Mouse (Mus musculus) layer of hippocampus, adult 2 months (tissue): Measurements from ENCODE around the gene Slc22a8. TPM values are rescaled to one million over a fixed set of nuclear protein-coding genes. Genes with fewer than 3 reads are reported as not detected.
A peak's percentile ranks its signal among the peaks of the same experiment; 100 is the strongest.

Experiments
- DNase-seq, 2 experiments: peaks; one replicate each; pipeline ENCODE4 v3.0.0; 2022; ENCODE audit warnings: low spot score in 2 of 2
- H3K27ac ChIP-seq: fragments of 200-600 bp; 2 replicates; pipeline ENCODE4 v1.8.1; 2022
- H3K4me3 ChIP-seq: fragments of 200-600 bp; 2 replicates; pipeline ENCODE4 v1.8.1; 2022; ENCODE audit warnings: mild to moderate bottlenecking
- CTCF ChIP-seq: fragments of 200-600 bp; conservative IDR thresholded peaks from 2 replicates; pipeline ENCODE4 v1.8.1; 2022; ENCODE audit warnings: antibody characterized with exemption, mild to moderate bottlenecking, moderate library complexity
- total RNA-seq, 2 experiments: library from RNA; stranded (reverse); gene quantifications; 2 replicates each; pipeline ENCODE4 v1.2.3; 2021

Slc22a8 gene
- total RNA-seq, 2 experiments from 2014 or later: 6.6 to 9.7 TPM

DNA sequence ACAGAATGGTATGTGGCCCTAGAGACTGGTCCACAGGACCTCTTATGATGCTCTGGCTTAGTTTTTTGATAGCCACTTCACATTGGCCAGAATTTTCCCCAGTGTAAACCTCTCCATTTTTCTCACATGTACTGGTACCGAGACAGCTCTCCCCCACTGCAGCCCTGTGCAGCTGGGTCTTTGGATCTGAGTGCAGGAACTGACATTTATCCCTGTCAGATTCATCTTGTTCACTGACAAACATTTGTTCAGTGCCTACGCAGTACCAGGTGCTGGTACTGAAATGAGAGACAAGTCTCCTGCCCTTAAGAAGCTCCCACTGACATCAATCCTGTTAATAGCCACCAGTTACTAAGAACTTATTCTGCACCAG lies 12.1 kb upstream of the Slc22a8 start:
- peak; percentile 58 to 83 for DNase-seq
- Histone ChIP-seq H3K4me3 (peak overlapping the region; percentile 44), H3K27ac (peak overlapping the region; percentile 98)
- no peak for TF ChIP-seq CTCF

- no peak for TF ChIP-seq CTCF
- no peak overlapping the region for H3K4me3 ChIP-seq
- DNase-seq: no peak
- peak overlapping the region; percentile 43 for H3K27ac ChIP-seq
These were observed 5.8 kb upstream of the Slc22a8 start for GRCm38 (mm10) chr19:8585298-8585697.

DNA sequence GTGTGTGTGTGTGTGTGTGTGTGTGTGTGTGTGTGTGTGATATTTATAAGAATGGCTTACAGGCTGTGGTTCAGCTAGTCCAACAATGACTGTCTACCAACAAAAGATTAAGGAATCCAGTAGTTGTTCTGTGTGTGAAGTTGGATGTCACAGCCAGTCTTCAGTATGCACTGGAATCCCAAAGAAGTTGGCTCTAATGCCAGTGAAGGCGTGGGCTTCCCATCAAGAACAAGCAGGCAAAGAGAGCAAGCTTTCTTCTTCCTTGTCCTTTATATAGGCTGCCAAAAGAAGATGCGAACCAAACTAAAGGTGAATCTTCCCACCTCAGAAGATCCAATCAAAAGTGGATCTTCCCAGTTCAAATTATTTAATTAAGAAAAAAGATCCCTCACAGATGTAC lies 5.2 kb upstream of the Slc22a8 start:
- no peak for TF ChIP-seq CTCF
- DNase-seq: no peak
- Histone ChIP-seq H3K27ac (peak overlapping the region; percentile 91), H3K4me3 (no peak overlapping the region)

- peak; percentile 38 to 75 for DNase-seq
- no peak for TF ChIP-seq CTCF
- Histone ChIP-seq H3K27ac (peak overlapping the region; percentile 91), H3K4me3 (no peak overlapping the region)
These were observed 4.7 kb upstream of the Slc22a8 start for GRCm38 (mm10) chr19:8586350-8586749.

DNA sequence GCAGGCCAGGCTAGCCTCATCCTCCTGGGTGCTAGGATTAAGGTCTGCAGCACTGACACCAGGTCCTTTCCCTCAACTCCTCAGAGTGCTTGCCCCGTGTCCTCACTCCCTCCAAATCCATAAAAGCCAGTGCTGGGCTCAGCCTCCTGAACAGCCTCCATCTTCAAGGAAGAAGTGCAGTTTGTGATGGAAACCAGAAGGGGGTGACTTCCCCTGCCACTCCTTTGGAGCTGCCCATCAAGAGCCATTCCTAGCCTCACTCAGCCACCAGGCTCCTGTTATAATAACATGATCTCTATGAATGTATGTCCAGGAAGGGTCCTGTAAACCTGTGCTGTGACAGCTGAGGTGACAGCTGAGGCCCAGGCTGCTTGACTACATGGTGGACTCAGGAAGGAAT lies 3.7 kb upstream of the Slc22a8 start:
- H3K4me3 ChIP-seq: no peak overlapping the region
- no peak for DNase-seq
- peak overlapping the region; percentile 91 for H3K27ac ChIP-seq
- peak; percentile 58 for TF ChIP-seq CTCF

- no peak for DNase-seq
- peak overlapping the region; percentile 3; the same call in 1 of the 2 replicates for H3K4me3 ChIP-seq
- TF ChIP-seq CTCF: no peak
- H3K27ac ChIP-seq: peak overlapping the region; percentile 46
These were observed 1.1 kb downstream of the Slc22a8 start for GRCm38 (mm10) chr19:8592155-8592554.

GRCm38 (mm10) chr19:8592873-8593408 lies 1.9 kb downstream of the Slc22a8 start:
- TF ChIP-seq CTCF: no peak
- Histone ChIP-seq H3K27ac (peak overlapping the region; percentile 46; the same call in 1 of the 2 replicates), H3K4me3 (no peak overlapping the region; the same call in 1 of the 2 replicates)
- no peak for DNase-seq

- Histone ChIP-seq H3K27ac (no peak overlapping the region), H3K4me3 (peak overlapping the region; percentile 13; the same call in 1 of the 2 replicates)
- DNase-seq: no peak
- no peak for TF ChIP-seq CTCF
These were observed 2.8 kb downstream of the Slc22a8 start for GRCm38 (mm10) chr19:8593833-8594232.

DNA sequence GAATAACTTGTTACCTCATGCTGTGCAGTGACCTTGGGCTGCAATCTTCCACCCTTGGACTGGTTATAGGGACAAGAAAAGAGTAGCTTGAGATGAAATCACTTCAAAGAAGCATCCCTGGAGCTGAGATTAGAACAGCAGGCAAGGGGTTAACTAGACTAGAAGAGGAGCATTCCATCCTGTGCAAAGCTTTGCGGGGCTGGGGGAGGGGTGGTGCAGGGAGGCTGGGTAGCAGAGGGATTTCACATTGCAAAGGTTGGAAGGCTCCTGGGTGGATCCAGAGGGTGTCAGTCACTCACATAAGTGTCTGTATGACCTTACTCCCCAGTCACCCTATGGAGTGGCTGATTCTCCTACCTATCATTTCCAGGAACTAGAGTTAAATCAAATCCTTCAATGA lies 3.5 kb downstream of the Slc22a8 start:
- TF ChIP-seq CTCF: no peak
- Histone ChIP-seq H3K4me3 (no peak overlapping the region), H3K27ac (no peak overlapping the region)
- no peak for DNase-seq

GRCm38 (mm10) chr19:8597269-8597668 lies 6.2 kb downstream of the Slc22a8 start:
- TF ChIP-seq CTCF: no peak
- H3K4me3 ChIP-seq: no peak overlapping the region
- DNase-seq: no peak
- H3K27ac ChIP-seq: no peak overlapping the region

DNA sequence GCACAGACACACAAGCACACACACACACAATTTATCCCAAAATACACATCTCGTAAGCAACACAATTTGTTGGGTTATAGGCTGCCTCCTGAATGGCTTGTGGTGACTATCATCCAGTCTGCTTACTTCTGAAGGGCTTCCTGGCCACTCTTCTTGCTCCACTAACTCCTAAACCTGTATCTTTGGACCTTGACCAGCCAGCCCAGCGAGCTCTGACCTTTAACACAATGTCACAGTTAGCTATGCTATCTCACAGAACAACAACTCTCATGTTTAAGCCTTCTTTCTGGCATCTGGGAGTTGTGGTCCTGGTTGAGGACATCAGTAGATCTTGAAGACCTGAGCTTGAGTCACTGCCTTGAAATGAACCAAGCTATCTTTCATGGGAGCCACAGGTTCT lies 8.2 kb downstream of the Slc22a8 start:
- no peak overlapping the region for H3K4me3 ChIP-seq
- H3K27ac ChIP-seq: no peak overlapping the region
- DNase-seq: no peak
- no peak for TF ChIP-seq CTCF

DNA sequence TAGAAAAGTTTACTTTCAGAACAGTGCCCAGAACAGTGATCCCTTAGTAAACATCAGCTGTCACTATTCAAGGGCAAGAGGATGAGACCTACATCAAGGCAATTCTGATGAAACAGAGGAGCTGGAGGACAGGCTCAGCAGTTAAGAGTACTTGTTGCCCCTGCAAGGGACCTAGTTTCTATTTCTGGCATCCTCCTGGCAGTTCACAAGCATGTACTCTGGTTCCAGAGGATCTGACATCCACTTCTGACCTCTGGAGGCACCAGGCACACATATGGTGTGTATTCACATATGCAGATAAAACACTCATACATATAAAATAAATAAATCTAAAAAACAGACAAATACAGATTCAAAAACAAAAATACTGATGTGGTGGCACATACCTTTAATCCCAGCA lies 10.9 kb downstream of the Slc22a8 start:
- Histone ChIP-seq H3K4me3 (no peak overlapping the region), H3K27ac (no peak overlapping the region)
- no peak for DNase-seq
- no peak for TF ChIP-seq CTCF

GRCm38 (mm10) chr19:8602914-8603313 lies 11.9 kb downstream of the Slc22a8 start:
- TF ChIP-seq CTCF: no peak
- Histone ChIP-seq H3K27ac (no peak overlapping the region), H3K4me3 (no peak overlapping the region)
- no peak for DNase-seq

DNA sequence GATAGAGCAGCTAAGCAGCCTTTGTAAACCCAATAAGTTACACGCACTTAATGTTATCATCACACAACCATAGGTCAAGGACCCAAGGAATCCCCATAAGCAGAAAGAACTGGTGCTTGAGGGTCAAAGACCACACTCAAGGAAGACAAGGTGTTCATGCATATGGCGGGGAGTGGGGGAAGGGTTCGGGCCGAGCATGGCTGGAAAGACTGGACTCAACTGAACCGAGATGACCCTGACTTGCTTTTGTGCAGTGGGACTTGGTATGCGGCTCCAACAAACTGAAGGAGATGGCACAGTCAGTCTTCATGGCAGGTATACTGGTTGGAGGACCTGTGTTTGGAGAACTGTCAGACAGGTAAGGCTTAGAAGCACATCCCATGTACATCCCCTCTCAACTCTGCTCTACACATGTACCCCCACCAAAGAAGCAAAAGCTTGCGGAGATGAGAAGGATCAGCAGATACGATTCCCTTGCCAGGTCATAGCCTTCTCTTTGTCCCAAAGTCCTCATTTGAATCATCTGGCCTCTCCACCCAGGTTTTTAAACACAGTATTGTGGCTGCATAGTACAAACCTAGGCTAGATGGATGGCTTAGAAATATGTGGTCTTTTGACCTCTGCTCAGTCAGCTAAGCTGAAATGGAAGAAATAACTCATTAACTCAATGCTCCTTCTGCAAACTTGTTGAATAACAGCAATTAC lies 13.6 kb downstream of the Slc22a8 start:
- no peak for TF ChIP-seq CTCF
- no peak overlapping the region for H3K27ac ChIP-seq
- DNase-seq: no peak
- H3K4me3 ChIP-seq: no peak overlapping the region
